ENCODE assay signal across 8 mouse cellular contexts in genomic region chr15:79402836-79403762, GRCm38 (mm10). TPM values are rescaled to one million over a fixed set of nuclear protein-coding genes. Genes with fewer than 3 reads are reported as not detected.
DNase-seq lines count a peak whose midpoint lies in the region; ATAC-seq and TF ChIP-seq lines count a peak whose summit lies in the region.

Gene Tmem184b (minus strand): TSS chr15:79403569.

- ATAC-seq in embryonic facial prominence, embryonic 13.5 days (ENCODE audit: insufficient number of reproducible peaks, insufficient read depth, low FRiP score, low TSS enrichment, low read depth): peak; percentile 74; the same call in 1 of the 2 replicates
- peak; percentile 89; the same call in 1 of the 2 replicates for ATAC-seq in limb, embryonic 11.5 days (ENCODE audit: insufficient number of reproducible peaks, low FRiP score, low TSS enrichment, low read depth)
- peak; percentile 89 for ATAC-seq in midbrain, embryonic 13.5 days

- 0 out of 2 replicates have a peak, but pooled peaks cover 5% of the 10 kb centered on the region for H3K36me3 ChIP-seq in embryonic facial prominence, embryonic 13.5 days
- H3K36me3 ChIP-seq in kidney, adult 2 months (ENCODE audit: control insufficient read depth, insufficient read depth, low read length): no peaks in the 10 kb centered on the region
- no peaks in the 10 kb centered on the region for H3K36me3 ChIP-seq in limb, embryonic 11.5 days (ENCODE audit: control insufficient read depth, insufficient read depth, low read length)
- H3K36me3 ChIP-seq in midbrain, embryonic 13.5 days: no peaks in the 10 kb centered on the region

- TF ChIP-seq POLR2A in kidney, adult 2 months (IDR thresholded peaks at IDR 0.05; ENCODE audit: low read depth, low read length): no peak

- no peaks in the 10 kb centered on the region for H3K27me3 ChIP-seq in embryonic facial prominence, embryonic 13.5 days
- no peaks in the 10 kb centered on the region for H3K27me3 ChIP-seq in kidney, adult 2 months (replicated peaks; ENCODE audit: control insufficient read depth, insufficient read depth, low read length)
- no peaks in the 10 kb centered on the region for H3K27me3 ChIP-seq in limb, embryonic 11.5 days (ENCODE audit: control insufficient read depth, insufficient read depth, low read length)
- peaks cover 9% of the 10 kb centered on the region for H3K27me3 ChIP-seq in midbrain, embryonic 13.5 days

- H3K9me3 ChIP-seq in embryonic facial prominence, embryonic 13.5 days: no peaks in the 10 kb centered on the region
- no peaks in the 10 kb centered on the region for H3K9me3 ChIP-seq in limb, embryonic 11.5 days (ENCODE audit: control insufficient read depth, low read length)
- H3K9me3 ChIP-seq in midbrain, embryonic 13.5 days: no peaks in the 10 kb centered on the region

- DNase-seq in 3T3-L1 (ENCODE audit: low read depth, low spot score): peak; percentile 71
- peak; percentile 70 to 72 for DNase-seq in adrenal gland, postnatal 4 days (ENCODE audit: low spot score in 2 of 2)
- peak; percentile 93 for DNase-seq in heart, adult 18-20 months
- DNase-seq in kidney, adult 2 months: peak; percentile 92
- DNase-seq in limb, embryonic 11.5 days (ENCODE audit: low spot score): peak; percentile 85
- DNase-seq in spleen, adult 12 weeks (ENCODE audit: low spot score): peak; percentile 79

- H3K4me1 ChIP-seq in embryonic facial prominence, embryonic 13.5 days: peaks cover 53% of the 10 kb centered on the region
- peaks cover 29% of the 10 kb centered on the region for H3K4me1 ChIP-seq in kidney, adult 2 months (ENCODE audit: control insufficient read depth, insufficient read depth, low read length)
- H3K4me1 ChIP-seq in limb, embryonic 11.5 days (ENCODE audit: control insufficient read depth, insufficient read depth, low read length): peaks cover 19% of the 10 kb centered on the region
- peaks cover 40% of the 10 kb centered on the region for H3K4me1 ChIP-seq in midbrain, embryonic 13.5 days (replicated peaks)

- peak within 1 kb of the TSS; percentile 89 for H3K27ac ChIP-seq in embryonic facial prominence, embryonic 13.5 days
- peak within 1 kb of the TSS; percentile 85; the same call in 1 of the 2 replicates for H3K27ac ChIP-seq in kidney, adult 2 months (ENCODE audit: insufficient read depth, low read depth, low read length)
- H3K27ac ChIP-seq in limb, embryonic 11.5 days (replicated peaks; ENCODE audit: low read depth, low read length): peak within 1 kb of the TSS; percentile 16; the same call in 1 of the 2 replicates
- peak within 1 kb of the TSS; percentile 79 for H3K27ac ChIP-seq in midbrain, embryonic 13.5 days

- peak within 1 kb of the TSS; percentile 87 for H3K9ac ChIP-seq in embryonic facial prominence, embryonic 13.5 days
- peak within 1 kb of the TSS; percentile 85 for H3K9ac ChIP-seq in limb, embryonic 11.5 days (ENCODE audit: low read length)
- H3K9ac ChIP-seq in midbrain, embryonic 13.5 days (replicated peaks): peak within 1 kb of the TSS; percentile 92

- TF ChIP-seq CTCF in kidney, adult 2 months (conservative IDR thresholded peaks at IDR 0.05; ENCODE audit: insufficient read depth, insufficient read length, low read depth, low read length): no peak

- H3K4me3 ChIP-seq in embryonic facial prominence, embryonic 13.5 days: peak within 1 kb of the TSS; percentile 86
- H3K4me3 ChIP-seq in kidney, adult 2 months (ENCODE audit: insufficient read depth, low read depth, low read length): peak within 1 kb of the TSS; percentile 91
- peak within 1 kb of the TSS; percentile 81 for H3K4me3 ChIP-seq in limb, embryonic 11.5 days (ENCODE audit: low read depth, low read length)
- H3K4me3 ChIP-seq in midbrain, embryonic 13.5 days (replicated peaks): peak within 1 kb of the TSS; percentile 98

- peak within 1 kb of the TSS; percentile 80 for H3K4me2 ChIP-seq in embryonic facial prominence, embryonic 13.5 days
- H3K4me2 ChIP-seq in limb, embryonic 11.5 days (ENCODE audit: low read depth, severe bottlenecking): peak within 1 kb of the TSS; percentile 77
- H3K4me2 ChIP-seq in midbrain, embryonic 13.5 days (replicated peaks): peak within 1 kb of the TSS; percentile 92

- under 1% methylated on average over 90 of the region's 90 CpGs for WGBS in embryonic facial prominence, embryonic 13.5 days
- WGBS in kidney, adult 2 months: under 1% methylated on average over 90 of the region's 90 CpGs
- under 1% methylated on average over 90 of the region's 90 CpGs for WGBS in limb, embryonic 11.5 days
- under 1% methylated on average over 85 of the region's 90 CpGs for WGBS in midbrain, embryonic 13.5 days

RNA-seq across cellular contexts. Expression of gene Tmem184b, which starts in this region (rescaled TPM):
- total RNA-seq in adrenal gland, postnatal 4 days (2021): 10 to 100 TPM; 45.7 to 47.4 TPM
- polyA plus RNA-seq in embryonic facial prominence, embryonic 13.5 days (2015; fragmentation: Nextera tagmentation; extraction: Ambion mirVana): 67.1 and 72.0 TPM in 2 replicates
- total RNA-seq in heart, adult 18-20 months (2021): 10 to 100 TPM; 34.8 to 36.7 TPM
- 69.0 and 81.0 TPM in 2 replicates for polyA plus RNA-seq in kidney, adult 2 months (2012; rRNA removed)
- polyA plus RNA-seq in limb, embryonic 11.5 days (2014; fragmentation: Nextera tagmentation; extraction: Ambion mirVana): 50.4 and 59.7 TPM in 2 replicates
- polyA plus RNA-seq in midbrain, embryonic 13.5 days (2015; fragmentation: Nextera tagmentation; extraction: Ambion mirVana): 32.8 and 35.0 TPM in 2 replicates

Comparison
In these comparisons a context has a peak if more than half of its experiments do, and no peak if none do; other contexts are left out.
1. Peak in every context shown above with its lines: DNase-seq, ATAC-seq, H3K4me3 ChIP-seq and H3K27ac ChIP-seq.
2. H3K27ac ChIP-seq: peak in every context shown above with its lines; median percentile 89 in embryonic facial prominence, embryonic 13.5 days; 85 in kidney, adult 2 months; 79 in midbrain, embryonic 13.5 days; 16 in limb, embryonic 11.5 days.